Mouse (Mus musculus) brain, embryonic 14.5 days (tissue): ENCODE data around the gene Slc35b3.

Source experiments
- CTCF ChIP-seq: fragments of 200-500 bp; IDR thresholded peaks from 2 replicates; pipeline ENCODE4 v1.5.1; 2012; ENCODE audit warnings: inconsistent platforms, mild to moderate bottlenecking, moderate library complexity, borderline replicate concordance; ENCODE audit not compliant: insufficient read depth, insufficient read length; ENCODE audit errors: extremely low read depth
- POLR2A ChIP-seq: fragments of 200-500 bp; IDR thresholded peaks from 2 replicates; pipeline ENCODE4 v1.6.1; 2012; ENCODE audit warnings: mild to moderate bottlenecking, inconsistent platforms, borderline replicate concordance; ENCODE audit not compliant: poor library complexity, insufficient read depth, insufficient read length, severe bottlenecking; ENCODE audit errors: extremely low read depth

GRCm38 (mm10) chr13:38975853-38976252, 15.2 kb upstream of the Slc35b3 start:
- TF ChIP-seq CTCF (no peak), POLR2A (no peak)
